21 mouse cellular contexts compared by ENCODE assay signal in the genomic region with DNA sequence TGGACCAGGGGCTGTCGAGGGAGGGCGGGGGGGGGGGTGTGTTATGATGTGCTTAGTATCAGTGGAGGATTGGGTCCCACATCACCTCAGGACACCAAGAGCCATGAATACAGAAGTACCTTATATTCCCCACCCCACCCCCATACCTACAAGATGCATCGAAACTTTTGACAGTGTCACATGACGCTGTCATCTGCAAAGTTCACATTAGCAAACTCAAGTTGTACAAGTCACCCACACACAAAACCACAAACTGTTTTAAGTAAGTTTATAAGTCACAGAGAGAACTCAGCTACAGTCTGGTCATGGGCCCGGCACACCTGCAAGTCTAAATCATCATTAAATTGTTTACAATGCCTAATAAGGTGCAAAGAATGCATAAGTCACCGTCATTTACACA. TPM values are rescaled to one million over a fixed set of nuclear protein-coding genes. Genes with fewer than 3 reads are reported as not detected.
"Had no signal": no experiment of that assay in that cellular context is flagged by ENCODE, and none has a peak within 500 bp of the region (broad histone marks: within the 10 kb centered on the region; RNA-seq: fewer than 3 reads in every experiment).

No protein-coding gene starts in this region.

- H3K27me3 ChIP-seq: neural tube, embryonic 13.5 days; stomach, embryonic 15.5 days had no signal

- DNase-seq: kidney, adult 11 months; kidney, adult 8-10 months; kidney, postnatal 25 days; layer of hippocampus, adult 9-11 months; liver, postnatal 0 days; lung, embryonic 14.5 days; retina, postnatal 1 day; right cerebral cortex, postnatal 25 days; spleen, adult 18-20 months; thymus, postnatal 4 days had no signal

- ATAC-seq: liver, postnatal 0 days; lung, postnatal 0 days; midbrain, embryonic 15.5 days had no signal

- H3K9ac ChIP-seq: liver, embryonic 14.5 days; liver, postnatal 0 days; lung, embryonic 14.5 days; midbrain, embryonic 12.5 days; midbrain, embryonic 15.5 days; neural tube, embryonic 13.5 days; stomach, embryonic 15.5 days had no signal

- H3K4me2 ChIP-seq: liver, embryonic 11.5 days; lung, embryonic 14.5 days; midbrain, embryonic 12.5 days; midbrain, embryonic 15.5 days; neural tube, embryonic 13.5 days; stomach, embryonic 15.5 days had no signal

- H3K27ac ChIP-seq: kidney, postnatal 0 days; liver, embryonic 14.5 days; macrophage; midbrain, embryonic 12.5 days; midbrain, embryonic 15.5 days; neural tube, embryonic 13.5 days; stomach, embryonic 15.5 days had no signal

- H3K36me3 ChIP-seq: midbrain, embryonic 12.5 days; midbrain, embryonic 15.5 days; neural tube, embryonic 13.5 days; stomach, embryonic 15.5 days had no signal

- H3K9me3 ChIP-seq: midbrain, embryonic 12.5 days; midbrain, embryonic 15.5 days; neural tube, embryonic 13.5 days; stomach, embryonic 15.5 days had no signal

- H3K4me3 ChIP-seq: layer of hippocampus, adult 2 months; midbrain, embryonic 12.5 days; midbrain, embryonic 15.5 days; neural tube, embryonic 13.5 days; stomach, embryonic 15.5 days had no signal

- H3K4me1 ChIP-seq: stomach, embryonic 15.5 days had no signal

RNA-seq across cellular contexts. Expression of a gene that starts 21.3 kb away (rescaled TPM):
- total RNA-seq: megakaryocyte, adult 5-6 weeks had no signal
